20 mouse cellular contexts compared by ENCODE assay signal in genomic region chr10:71123395-71123794, GRCm38 (mm10). TPM values are rescaled to one million over a fixed set of nuclear protein-coding genes. Genes with fewer than 3 reads are reported as not detected.
DNase-seq lines count a peak whose midpoint lies in the region; ATAC-seq and TF ChIP-seq lines count a peak whose summit lies in the region.
"Had no signal": no experiment of that assay in that cellular context is flagged by ENCODE, and none has a peak within 500 bp of the region (broad histone marks: within the 10 kb centered on the region; RNA-seq: fewer than 3 reads in every experiment).

No protein-coding gene starts in this region.

- peaks cover 3% of the 10 kb centered on the region for H3K4me1 ChIP-seq in heart, adult 2 months (ENCODE audit: control insufficient read depth, insufficient read depth, low read length)
- H3K4me1 ChIP-seq in forebrain, embryonic 15.5 days = no peaks in the 10 kb centered on the region
- H3K4me1 ChIP-seq: neural tube, embryonic 12.5 days had no signal

- no peaks in the 10 kb centered on the region for H3K27me3 ChIP-seq in heart, adult 2 months (ENCODE audit: control insufficient read depth, insufficient read depth, low read length)
- H3K27me3 ChIP-seq in forebrain, embryonic 15.5 days = no peaks in the 10 kb centered on the region
- H3K27me3 ChIP-seq: neural tube, embryonic 12.5 days; stomach, embryonic 15.5 days had no signal

- no peaks in the 10 kb centered on the region for H3K9me3 ChIP-seq in forebrain, embryonic 15.5 days
- H3K9me3 ChIP-seq: neural tube, embryonic 12.5 days; stomach, embryonic 15.5 days had no signal

- H3K27ac ChIP-seq in heart, adult 2 months = no peak overlapping the region; the same call in 1 of the 2 replicates
- H3K27ac ChIP-seq in forebrain, embryonic 15.5 days (replicated peaks) = no peak overlapping the region
- H3K27ac ChIP-seq: neural tube, embryonic 12.5 days; stomach, embryonic 15.5 days had no signal

- 43% methylated on average over 4 of the region's 4 CpGs for WGBS in heart, adult 2 months
- 76% methylated on average over 4 of the region's 4 CpGs for WGBS in forebrain, embryonic 15.5 days

- no peak overlapping the region for H3K9ac ChIP-seq in heart, adult 2 months (ENCODE audit: low read depth, low read length)
- H3K9ac ChIP-seq in forebrain, embryonic 15.5 days (replicated peaks) = no peak overlapping the region
- H3K9ac ChIP-seq: liver, postnatal 0 days; neural tube, embryonic 12.5 days; stomach, embryonic 15.5 days had no signal

- H3K36me3 ChIP-seq in heart, adult 2 months (ENCODE audit: control insufficient read depth, insufficient read depth, low read length) = no peaks in the 10 kb centered on the region
- H3K36me3 ChIP-seq in forebrain, embryonic 15.5 days = no peaks in the 10 kb centered on the region
- H3K36me3 ChIP-seq: G1E; neural tube, embryonic 12.5 days; stomach, embryonic 15.5 days had no signal

- no peak overlapping the region for H3K4me2 ChIP-seq in forebrain, embryonic 15.5 days (replicated peaks)
- H3K4me2 ChIP-seq: neural tube, embryonic 12.5 days; stomach, embryonic 15.5 days had no signal

- TF ChIP-seq POLR2A in heart, adult 2 months (IDR thresholded peaks at IDR 0.05; ENCODE audit: insufficient read depth, low read depth, low read length) = no peak

- peak; percentile 12 for DNase-seq in adrenal gland, adult 2 months
- DNase-seq in adrenal gland, postnatal 4 days (ENCODE audit: low spot score in 2 of 2) = no peak
- DNase-seq in heart, adult 2 months = peak; percentile 42 to 57
- no peak for DNase-seq in heart, postnatal 25 days (ENCODE audit: low spot score)
- peak; percentile 71 for DNase-seq in kidney, adult 18-20 months
- DNase-seq in kidney, postnatal 14 days = peak; percentile 60
- DNase-seq in cerebellum, adult 11 months = no peak
- DNase-seq: cerebellum, adult 9-10 months; layer of hippocampus, postnatal 36 days; liver; liver, postnatal 0 days; spleen, adult 18-20 months; thymus, postnatal 14 days had no signal

- H3K79me2 ChIP-seq in heart, adult 2 months (replicated peaks; ENCODE audit: control insufficient read depth, insufficient read depth, low read length) = no peaks in the 10 kb centered on the region

- ATAC-seq in forebrain, embryonic 15.5 days (replicated peaks) = no peak
- ATAC-seq: CD4-positive, CD25-positive, alpha-beta regulatory T cell, adult 4 months; liver, postnatal 0 days had no signal

- no peak for TF ChIP-seq EP300 in heart, adult 2 months (IDR thresholded peaks at IDR 0.05; ENCODE audit: insufficient read depth, low read depth, low read length)

- intact Hi-C loops in heart, adult 2 months (cut with DNase I) = loop anchor here (5.0 kb wide), 1 partner anchor 156 kb away; no protein-coding TSS in a partner anchor
- intact Hi-C loops in heart, postnatal 25 days (cut with DNase I) = loop anchor here (5.0 kb wide), 1 partner anchor 61 kb away; no protein-coding TSS in a partner anchor

- no peak overlapping the region for H3K4me3 ChIP-seq in heart, adult 2 months
- H3K4me3 ChIP-seq in forebrain, embryonic 15.5 days = no peak overlapping the region
- H3K4me3 ChIP-seq: neural tube, embryonic 12.5 days; stomach, embryonic 15.5 days had no signal

- no peak for TF ChIP-seq CTCF in heart, adult 2 months (IDR thresholded peaks at IDR 0.05)

RNA-seq across cellular contexts. Expression of gene Bicc1, which starts 36.1 kb away (rescaled TPM):
- total RNA-seq in adrenal gland, adult 2 months (2021) = 10 to 100 TPM; 12.8 to 20.3 TPM
- polyA plus RNA-seq in adrenal gland, adult 2 months (2012; rRNA removed) = 5.3 and 5.5 TPM in 2 replicates
- 10 to 100 TPM; 33.7 to 53.9 TPM for total RNA-seq in adrenal gland, postnatal 4 days (2021)
- 10 to 100 TPM; 14.6 to 17.1 TPM for total RNA-seq in heart, adult 2 months (2021)
- 13.7 and 18.7 TPM in 2 replicates for polyA plus RNA-seq in heart, adult 2 months (2012; rRNA removed)
- 10 to 100 TPM; 16.6 to 19.4 TPM for total RNA-seq in heart, postnatal 25 days (2021)
- 3.0 and 3.7 TPM in 2 replicates for polyA plus RNA-seq in forebrain, embryonic 15.5 days (2015; fragmentation: Nextera tagmentation; extraction: Ambion mirVana)
- total RNA-seq: megakaryocyte-erythroid progenitor cell, adult 5-6 weeks; monocyte, adult 5-6 weeks had no signal
- polyA plus RNA-seq: G1E had no signal

Comparison
In these comparisons a context has a peak if more than half of its experiments do, and no peak if none do; other contexts are left out.
1. DNase-seq: peak in adrenal gland, adult 2 months (single experiment), heart, adult 2 months (2 of 2), kidney, adult 18-20 months (single experiment) and kidney, postnatal 14 days (single experiment); none in adrenal gland, postnatal 4 days (0 of 2), heart, postnatal 25 days (single experiment) and cerebellum, adult 11 months (single experiment).